Mouse (Mus musculus): ENCODE results near the gene Nlrp6. TPM values are rescaled to one million over a fixed set of nuclear protein-coding genes. Genes with fewer than 3 reads are reported as not detected.
"Not testable (repeated sequence)": the region's sequence is repeated elsewhere in the genome, so short reads cannot be mapped to it uniquely, and the experiment has no call there.

Gene Nlrp6
- total RNA-seq, 2 experiments from 2014 or later, result 2.1 to 4.9 TPM

DNA sequence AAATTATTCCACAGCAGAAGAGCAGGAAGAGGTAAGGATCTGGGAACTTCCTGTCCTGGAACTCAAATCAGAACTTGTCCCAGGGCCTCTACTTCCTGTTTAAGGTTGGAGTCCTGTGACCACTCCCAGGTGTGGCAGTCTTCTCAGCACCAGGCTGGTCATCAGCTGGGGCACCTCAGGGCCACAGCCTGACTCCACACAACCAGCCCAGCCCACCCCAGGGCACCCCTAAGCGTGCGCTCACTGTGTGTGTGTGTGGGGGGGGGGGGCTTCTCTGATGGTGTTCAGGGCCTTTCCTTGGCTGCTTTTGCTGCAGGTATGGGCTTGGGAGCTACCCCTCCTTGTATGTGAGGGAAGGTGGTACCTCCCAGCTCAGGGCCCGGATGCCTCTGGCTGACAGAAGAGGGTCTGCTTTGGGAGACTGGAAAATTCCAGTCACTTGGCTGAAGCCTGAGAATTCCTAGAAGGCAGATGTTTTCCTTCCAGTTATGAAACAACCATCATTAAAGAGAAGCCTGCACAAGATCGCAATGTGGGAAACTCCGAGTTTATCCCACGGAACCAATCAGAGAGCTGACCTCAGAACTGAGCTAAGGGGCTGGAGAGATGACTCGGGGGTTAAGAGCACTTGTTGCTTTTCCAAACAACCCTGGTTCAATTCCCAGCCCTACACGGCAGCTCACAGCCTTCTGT lies 50.9 kb downstream of the Nlrp6 start:
- no peak for DNase-seq (ENCODE audit: low spot score in 2 of 2)

DNA sequence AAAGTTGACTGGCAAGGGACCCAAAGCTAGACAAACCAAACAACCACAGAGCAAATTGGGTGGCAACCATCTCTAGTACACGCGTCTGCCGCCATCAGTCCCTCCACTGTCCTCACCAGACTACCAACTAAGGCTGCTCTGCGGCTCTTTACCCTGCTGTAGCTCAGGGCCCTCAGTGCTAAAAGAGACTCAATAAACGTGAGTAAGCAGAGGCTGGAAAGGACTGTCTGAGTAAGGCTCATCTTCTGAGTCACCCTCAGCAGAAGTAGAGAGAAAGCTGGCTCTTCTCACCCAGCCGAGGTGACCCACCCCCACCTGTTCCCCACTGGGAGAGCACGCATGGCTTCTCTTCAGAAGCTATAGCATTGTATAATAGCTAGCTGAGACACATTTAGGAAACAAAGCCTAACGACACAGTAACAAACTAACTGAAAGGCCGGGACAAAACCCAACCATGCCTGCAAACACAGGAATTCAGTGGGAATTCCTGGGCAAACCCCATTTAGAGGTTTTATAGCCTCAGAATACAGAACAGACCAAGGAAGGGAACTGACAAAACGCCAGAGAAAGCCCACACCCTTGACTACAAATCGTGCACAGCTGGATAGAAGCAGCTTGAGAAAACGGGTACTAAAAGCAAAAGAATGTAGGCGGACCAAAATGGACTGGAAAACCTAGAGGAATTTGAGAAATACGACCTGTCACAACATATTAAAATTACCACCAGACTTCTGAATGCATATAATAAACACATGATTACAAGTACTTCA lies 52.9 kb downstream of the Nlrp6 start:
- no peak for DNase-seq (ENCODE audit: low spot score in 2 of 2)

DNA sequence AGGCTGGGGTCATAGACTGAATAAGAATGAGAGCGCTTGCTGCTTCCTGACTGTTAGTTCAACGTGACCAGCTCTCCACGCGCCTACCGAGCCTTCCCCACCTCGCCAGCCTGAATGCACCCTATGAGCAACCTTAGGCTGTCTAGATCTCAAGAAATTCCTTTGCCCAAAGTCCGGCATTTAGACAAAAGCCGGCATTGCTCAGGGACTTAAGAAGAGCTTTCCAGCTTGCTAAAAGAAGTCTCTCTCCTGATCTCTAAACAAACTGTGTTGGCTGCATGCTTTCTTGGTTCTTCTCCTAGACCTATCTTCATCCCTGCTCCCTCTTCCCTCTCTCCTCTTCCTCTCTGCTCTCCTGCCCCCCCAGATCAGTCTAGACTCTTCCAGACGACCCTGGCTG lies 54.2 kb downstream of the Nlrp6 start:
- DNase-seq (ENCODE audit: low spot score in 2 of 2), result no peak

DNA sequence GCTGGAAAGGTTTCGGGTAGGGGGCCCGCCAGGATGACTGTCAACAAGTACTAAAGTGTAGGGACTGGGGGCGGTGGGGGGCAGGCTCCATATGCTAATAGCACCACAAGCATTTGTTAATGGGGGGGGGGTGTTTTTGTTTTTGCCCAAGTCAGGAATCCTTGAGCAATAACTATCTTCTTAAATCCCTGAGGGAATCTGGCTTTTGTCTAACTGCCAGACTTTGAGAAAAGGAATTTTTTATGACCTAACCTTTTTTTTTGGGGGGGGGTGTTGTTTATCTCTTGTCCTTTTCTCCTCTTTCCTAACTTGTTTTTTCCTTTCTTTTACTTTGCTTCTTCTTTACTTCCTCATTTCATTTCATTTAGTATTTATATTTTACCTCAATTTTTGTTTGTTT lies 54.8 kb downstream of the Nlrp6 start:
- no peak for DNase-seq (ENCODE audit: low spot score in 2 of 2)

DNA sequence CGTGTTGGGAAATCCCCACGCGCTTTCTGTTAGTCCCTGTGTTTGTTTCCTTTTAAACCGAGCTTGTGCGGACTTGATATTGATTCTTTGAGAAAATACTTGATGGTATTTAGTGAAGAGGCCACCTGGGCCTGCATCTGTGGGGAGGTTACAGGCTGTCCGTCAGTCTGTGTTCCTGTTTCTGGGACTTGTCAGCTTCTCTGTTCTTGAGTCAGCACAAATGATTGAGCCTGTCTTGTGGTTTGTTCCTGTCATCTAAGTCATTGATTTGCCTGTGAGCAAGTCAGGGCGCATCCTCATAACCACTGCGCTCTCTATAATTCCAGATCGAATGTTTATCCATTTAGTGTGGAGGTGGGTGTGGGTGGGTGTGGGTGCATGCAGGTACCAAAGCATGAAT lies 56.0 kb downstream of the Nlrp6 start:
- not testable (repeated sequence) for DNase-seq (ENCODE audit: low spot score in 2 of 2)

Other genes starting within 250 kb of the Nlrp6 start
- not detected for gene Olfr45, start 239.0 kb upstream of the Nlrp6 start, total RNA-seq (2021)
- gene Olfr541, start 223.6 kb upstream of the Nlrp6 start, total RNA-seq (2021), result not detected
- gene Cyp2e1, start 157.2 kb upstream of the Nlrp6 start, total RNA-seq (2021), result 100 to 1,000 TPM in 1 of 2 experiments, 1 to 10 TPM in 1; 4.1 to 138 TPM
- gene Syce1, start 133.1 kb upstream of the Nlrp6 start, total RNA-seq (2021), result under 1 TPM in 1 of 2 experiments, not detected in 1; 0.42 TPM
- 1 to 10 TPM; 5.1 to 5.4 TPM for gene Zfp941, start 98.7 kb upstream of the Nlrp6 start, total RNA-seq (2021)
- 10 to 100 TPM in 1 of 2 experiments, under 1 TPM in 1; 0.70 to 17.0 TPM for gene Urah, start 85.9 kb upstream of the Nlrp6 start, total RNA-seq (2021)
- not detected for gene Scgb1c1, start 75.4 kb upstream of the Nlrp6 start, total RNA-seq (2021)
- under 1 TPM; 0.40 to 0.76 TPM for gene Odf3, start 73.1 kb upstream of the Nlrp6 start, total RNA-seq (2021)
- gene Gm45785, start 64.6 kb upstream of the Nlrp6 start, total RNA-seq (2021), result 1 to 10 TPM in 1 of 2 experiments, not detected in 1; 1.2 TPM
- gene Ric8a, start 63.9 kb upstream of the Nlrp6 start, total RNA-seq (2021), result 10 to 100 TPM; 64.3 to 69.0 TPM
- gene Bet1l, start 63.3 kb upstream of the Nlrp6 start, total RNA-seq (2021), result 10 to 100 TPM; 40.2 to 42.9 TPM
- gene Psmd13, start 38.9 kb upstream of the Nlrp6 start, total RNA-seq (2021), result 100 to 1,000 TPM; 123 to 133 TPM
- gene Sirt3, start 38.6 kb upstream of the Nlrp6 start, total RNA-seq (2021), result 10 to 100 TPM; 34.7 to 41.8 TPM
- 100 to 1,000 TPM; 183 to 297 TPM for gene Cox8b, start 20.5 kb upstream of the Nlrp6 start, total RNA-seq (2021)
- 10 to 100 TPM; 41.5 to 44.5 TPM for gene Pgghg, start 20.5 kb downstream of the Nlrp6 start, total RNA-seq (2021)
- gene Ifitm5, start 29.4 kb downstream of the Nlrp6 start, total RNA-seq (2021), result 1 to 10 TPM; 2.6 to 2.8 TPM
- gene Gm45717, start 35.0 kb downstream of the Nlrp6 start, total RNA-seq (2021), result not detected
- 100 to 1,000 TPM; 508 to 623 TPM for gene Ifitm2, start 35.1 kb downstream of the Nlrp6 start, total RNA-seq (2021)
- 10 to 100 TPM in 1 of 2 experiments, 1 to 10 TPM in 1; 8.0 to 13.7 TPM for gene Ifitm1, start 46.3 kb downstream of the Nlrp6 start, total RNA-seq (2021)
- 100 to 1,000 TPM; 109 to 115 TPM for gene Ifitm3, start 89.9 kb downstream of the Nlrp6 start, total RNA-seq (2021)
- 1 to 10 TPM; 2.1 to 4.5 TPM for gene Ifitm6, start 97.0 kb downstream of the Nlrp6 start, total RNA-seq (2021)
- gene Gm17387, start 108.2 kb downstream of the Nlrp6 start, total RNA-seq (2021), result not detected
- 10 to 100 TPM in 1 of 2 experiments, 1 to 10 TPM in 1; 7.0 to 11.3 TPM for gene B4galnt4, start 140.2 kb downstream of the Nlrp6 start, total RNA-seq (2021)
- 1 to 10 TPM; 1.6 to 2.2 TPM for gene Pkp3, start 157.3 kb downstream of the Nlrp6 start, total RNA-seq (2021)
- gene Sigirr, start 179.7 kb downstream of the Nlrp6 start, total RNA-seq (2021), result 10 to 100 TPM in 1 of 2 experiments, 1 to 10 TPM in 1; 7.0 to 10.3 TPM
- gene Ano9, start 196.9 kb downstream of the Nlrp6 start, total RNA-seq (2021), result 1 to 10 TPM in 1 of 2 experiments, under 1 TPM in 1; 0.65 to 2.2 TPM
- gene Ptdss2, start 201.5 kb downstream of the Nlrp6 start, total RNA-seq (2021), result 10 to 100 TPM; 44.2 to 53.1 TPM

Measured in adrenal gland, postnatal 4 days (tissue).